Mouse (Mus musculus) olfactory bulb, adult 2 months (tissue): ENCODE results near the gene Odf2.

Source experiments
- CTCF ChIP-seq: fragments of 200-500 bp; IDR thresholded peaks from 2 replicates; pipeline ENCODE4 v1.5.1; 2012; ENCODE audit warnings: low read depth, mild to moderate bottlenecking, low read length, moderate library complexity; ENCODE audit not compliant: insufficient read depth
- POLR2A ChIP-seq: fragments of 200-500 bp; IDR thresholded peaks from 2 replicates; pipeline ENCODE4 v1.6.1; 2012; ENCODE audit warnings: mild to moderate bottlenecking, low read depth, low read length, moderate library complexity; ENCODE audit not compliant: insufficient read depth

DNA sequence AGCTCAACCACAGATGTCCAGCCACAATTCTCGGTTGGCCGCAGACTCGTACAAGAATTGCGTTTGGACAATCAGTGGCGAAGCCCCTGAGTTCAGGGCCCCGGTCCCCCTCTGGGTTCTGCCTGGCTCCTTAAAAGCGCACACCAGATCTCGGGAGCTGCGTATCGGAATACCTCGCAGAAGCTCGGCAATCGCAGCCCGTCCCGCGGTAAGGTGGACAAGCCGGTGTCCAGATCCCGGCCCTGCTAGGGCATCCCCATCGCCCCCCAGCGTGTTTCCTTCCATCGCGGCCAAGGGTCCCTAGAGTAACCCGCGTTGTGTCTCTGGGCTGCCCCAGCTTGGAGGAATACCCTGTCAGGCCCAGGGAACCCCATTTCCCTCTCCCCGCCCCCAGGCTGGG, 43.4 kb upstream of the Odf2 start:
- TF ChIP-seq CTCF (no peak), POLR2A (no peak)
